Mouse (Mus musculus) gastrocnemius, adult 18-20 months (tissue): Measurements from ENCODE around the gene Golim4. TPM values are rescaled to one million over a fixed set of nuclear protein-coding genes. Genes with fewer than 3 reads are reported as not detected.
"Not testable (repeated sequence)": the region's sequence is repeated elsewhere in the genome, so short reads cannot be mapped to it uniquely, and the experiment has no call there.

Source experiments
- DNase-seq: peaks from one replicate; pipeline ENCODE4 v3.0.0; 2021; ENCODE audit warnings: low spot score
- long read RNA-seq, 2 experiments: library from polyadenylated mRNA; stranded (forward); transcript quantifications; one replicate each; pipeline ENCODE4 v2.0.0; 2021
- total RNA-seq, 2 experiments: library from RNA; stranded (reverse); gene quantifications; 2 replicates each; pipeline ENCODE4 v1.2.3; 2021

Gene Golim4
- 1 to 10 TPM; 5.3 to 7.5 TPM for total RNA-seq
- long read RNA-seq, experiment 1, full-length matches to known transcripts = 6 of 7 reads
- long read RNA-seq, experiment 1, partial matches to known transcripts = 1 of 7 reads
- long read RNA-seq, experiment 1, other reads (novel, unspliced or antisense) = 0 of 7 reads
- long read RNA-seq, experiment 2, full-length matches to known transcripts = 3 of 3 reads
- long read RNA-seq, experiment 2, partial matches to known transcripts = 0 of 3 reads
- long read RNA-seq, experiment 2, other reads (novel, unspliced or antisense) = 0 of 3 reads

DNA sequence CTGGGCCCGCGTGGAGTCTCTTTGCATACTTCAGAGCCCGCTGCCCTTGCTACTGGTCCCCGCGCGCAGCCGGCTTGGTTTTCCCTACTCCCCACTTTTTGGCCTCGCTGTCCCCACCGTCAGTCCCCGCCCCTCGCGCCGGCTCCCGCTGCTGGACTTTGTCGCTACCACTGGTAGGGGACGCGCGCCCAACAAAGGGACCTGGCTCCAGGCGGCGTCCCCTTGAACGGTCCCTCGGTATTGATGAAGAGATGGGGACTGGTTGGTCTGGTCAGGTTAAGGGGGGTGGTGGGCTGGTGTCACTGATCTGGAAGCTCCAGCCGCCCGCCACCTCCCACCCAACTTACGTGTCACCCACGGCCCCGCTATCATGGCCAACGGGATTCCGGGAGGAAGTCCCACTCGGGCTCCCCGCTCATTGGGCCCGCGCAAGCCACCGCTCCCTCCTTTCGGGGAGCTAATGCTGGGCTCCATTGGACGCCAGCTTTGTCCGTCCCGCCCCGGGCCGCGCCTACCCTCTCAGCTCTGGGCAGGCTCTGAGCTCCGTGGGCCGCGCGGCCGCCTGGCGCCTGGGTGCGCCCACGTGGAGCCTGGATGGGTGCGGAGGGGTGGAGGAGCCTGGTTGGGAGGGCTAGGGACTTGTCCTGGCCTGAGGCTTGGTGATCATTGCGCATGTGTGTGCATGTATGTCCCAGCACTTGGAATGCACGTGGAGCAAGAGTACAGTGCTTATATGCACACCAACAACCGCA lies at the start of gene Golim4:
Gene Golim4 (minus strand): TSS at position 399 of the 752 bp plus-strand sequence.
- peak; percentile 90 for DNase-seq

DNA sequence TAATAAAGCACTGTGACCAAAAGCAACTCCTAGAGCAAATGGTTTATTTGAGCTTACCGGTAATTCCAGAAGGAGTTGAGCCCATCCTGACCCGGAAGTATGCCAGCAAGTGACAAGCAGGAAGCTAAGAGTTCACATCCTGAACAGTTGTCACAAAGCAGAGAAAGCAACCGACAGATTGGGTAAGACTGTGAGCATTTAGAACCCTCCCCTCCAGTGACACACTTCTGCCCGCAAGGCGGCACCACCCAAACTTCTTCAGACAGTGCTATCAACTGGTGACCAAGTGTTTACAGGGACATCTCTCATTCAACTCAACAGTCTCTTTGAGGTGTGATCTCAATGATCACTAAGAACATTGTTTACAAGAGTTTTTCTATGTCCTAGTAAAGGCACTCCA lies 48.9 kb upstream of the Golim4 start:
- no peak for DNase-seq

DNA sequence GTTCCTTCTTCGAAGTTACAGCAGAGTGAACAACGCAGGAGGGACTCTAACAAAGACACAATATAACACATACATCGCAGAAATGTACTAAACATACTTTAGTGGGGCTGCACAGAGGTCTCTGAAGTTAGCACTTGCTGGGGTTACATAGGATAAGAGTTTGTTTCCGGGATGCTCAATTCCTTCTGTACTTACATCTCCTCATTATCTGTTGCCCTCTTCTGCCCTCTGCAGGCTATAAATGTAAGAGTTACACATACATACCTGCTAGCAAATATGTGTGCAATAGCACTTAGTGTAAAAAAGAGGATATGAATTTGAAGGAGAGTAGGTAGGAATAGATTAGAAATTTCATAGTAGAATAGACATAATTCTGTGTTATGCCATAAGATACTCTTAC lies 44.4 kb upstream of the Golim4 start:
- DNase-seq = peak; percentile 16

DNA sequence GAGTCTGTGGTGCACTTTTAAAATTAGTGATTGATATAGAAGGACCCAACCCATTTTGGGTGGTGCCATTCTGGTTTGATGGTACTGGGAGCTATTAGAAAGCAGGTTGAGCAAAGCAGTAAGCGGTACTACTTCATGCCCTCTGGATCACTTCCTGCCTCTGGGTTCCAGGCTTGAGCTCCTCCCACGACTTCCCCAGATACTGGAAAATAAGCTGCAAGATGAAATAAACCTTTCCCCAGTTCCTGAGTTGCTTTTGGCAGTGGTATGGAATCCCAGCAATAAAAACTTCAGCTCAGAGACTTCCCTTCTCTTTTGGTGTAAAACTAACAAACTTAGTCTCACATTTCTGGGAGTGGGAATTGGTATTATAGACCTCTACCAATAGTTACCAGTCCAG lies 43.7 kb upstream of the Golim4 start:
- no peak for DNase-seq

DNA sequence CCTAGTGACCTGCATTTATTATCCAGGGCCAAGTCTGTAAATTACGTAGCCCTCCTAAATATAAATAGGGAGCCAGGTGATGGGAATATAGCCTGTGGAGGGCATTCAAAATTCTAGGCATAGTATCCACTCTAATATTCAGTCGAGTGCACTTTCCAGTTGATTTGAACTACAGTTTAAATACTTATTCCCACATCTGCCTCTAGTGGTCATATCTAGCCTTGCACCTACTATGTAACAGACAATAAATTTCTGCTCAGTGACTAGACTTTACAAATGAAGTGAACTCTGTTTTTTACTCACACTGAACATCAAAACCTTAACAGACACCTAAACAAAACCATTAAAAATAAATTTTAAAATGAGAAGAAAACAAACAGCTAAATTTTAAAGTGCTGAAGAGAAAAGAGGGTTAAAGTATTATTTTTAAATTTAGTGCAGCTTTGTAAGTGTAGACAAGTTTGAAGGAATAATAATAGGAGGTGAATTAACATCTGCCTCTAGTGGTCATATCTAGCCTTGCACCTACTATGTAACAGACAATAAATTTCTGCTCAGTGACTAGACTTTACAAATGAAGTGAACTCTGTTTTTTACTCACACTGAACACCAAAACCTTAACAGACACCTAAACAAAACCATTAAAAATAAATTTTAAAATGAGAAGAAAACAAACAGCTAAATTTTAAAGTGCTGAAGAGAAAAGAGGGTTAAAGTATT lies 24.4 kb upstream of the Golim4 start:
- peak; percentile 3 for DNase-seq

DNA sequence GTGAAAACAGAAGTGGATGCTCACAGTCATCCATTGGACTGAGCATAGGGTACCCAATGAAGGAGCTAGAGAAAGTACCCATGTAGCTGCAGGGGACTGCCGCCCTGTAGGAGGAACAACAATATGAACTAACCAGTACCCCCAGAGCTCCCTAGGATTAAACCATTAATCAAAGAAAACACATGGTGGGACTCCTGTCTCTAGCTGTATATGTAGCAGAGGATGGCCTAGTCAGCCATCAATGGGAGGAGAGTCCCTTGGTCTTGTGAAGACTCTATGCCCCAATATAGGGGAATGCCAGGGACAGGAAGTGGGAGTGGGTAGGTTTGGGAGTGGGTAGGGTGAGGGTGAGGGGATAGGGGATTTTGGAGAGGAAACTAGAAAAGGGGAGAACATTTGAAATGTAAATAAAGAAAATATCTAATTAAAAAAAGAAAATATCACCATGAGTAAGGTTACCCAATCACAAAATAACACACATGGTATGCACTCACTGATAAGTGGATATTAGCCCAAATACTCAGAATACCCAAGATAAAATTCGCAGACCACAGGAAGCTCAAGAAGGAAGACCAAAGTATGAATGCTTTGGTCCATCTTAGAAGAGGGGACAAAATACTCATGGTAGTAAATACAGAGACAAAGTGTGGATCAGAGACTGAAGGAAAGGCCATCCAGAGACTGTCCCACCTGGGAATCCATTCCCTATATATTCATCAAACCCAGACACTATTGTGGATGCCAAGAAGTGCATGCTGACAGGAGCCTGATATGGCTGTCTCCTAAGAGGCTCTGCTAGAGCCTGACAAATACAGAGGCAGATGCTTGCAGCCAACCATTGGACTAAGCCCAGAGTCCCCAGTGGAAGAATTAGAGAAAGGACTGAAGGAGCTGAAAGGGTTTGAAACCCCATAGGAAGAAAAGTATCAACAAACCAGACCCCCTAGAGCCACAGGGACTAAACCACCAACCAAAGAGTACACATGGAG lies 6.3 kb upstream of the Golim4 start:
- not testable (repeated sequence) for DNase-seq

DNA sequence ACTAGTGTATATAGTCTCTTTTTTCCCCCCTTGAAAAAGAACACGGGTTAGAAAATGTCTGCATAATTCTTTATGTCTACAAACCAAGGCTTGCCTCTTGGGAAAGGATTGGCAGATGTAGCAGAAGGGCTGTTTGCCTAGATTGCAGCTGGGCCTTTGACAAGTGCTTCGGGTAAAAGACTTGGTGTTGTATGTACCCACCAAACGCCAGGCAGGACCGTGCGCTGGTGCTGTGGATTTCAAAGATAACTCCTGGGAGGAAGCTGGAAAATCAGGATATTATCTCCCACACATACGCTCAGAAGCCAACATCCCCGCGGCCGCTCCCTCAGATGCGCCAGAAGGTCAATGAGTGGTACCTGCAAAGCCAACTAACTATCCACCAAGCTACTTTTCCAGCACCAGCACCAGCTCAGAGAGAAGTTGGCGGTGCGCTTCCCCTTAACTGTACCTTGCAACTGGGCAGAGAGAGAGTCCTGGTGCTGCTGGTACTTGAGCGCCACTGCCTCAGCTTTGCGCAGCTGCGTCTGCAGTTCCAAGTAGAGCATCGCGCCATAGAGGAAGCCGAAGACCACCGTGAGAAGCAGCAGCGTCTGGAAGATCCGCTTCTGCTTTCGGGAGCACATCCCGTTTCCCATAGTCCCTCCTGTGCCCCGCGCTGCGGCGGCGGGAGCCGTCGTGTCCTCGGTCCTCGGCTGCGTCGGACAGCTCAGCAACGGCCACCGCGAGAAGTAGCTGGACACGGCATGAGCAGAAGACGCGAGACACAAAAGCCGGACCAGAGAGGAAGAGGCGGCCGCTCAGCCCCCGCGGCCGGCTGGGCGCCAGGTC lies 873 bp downstream of the Golim4 start:
- no peak for DNase-seq

DNA sequence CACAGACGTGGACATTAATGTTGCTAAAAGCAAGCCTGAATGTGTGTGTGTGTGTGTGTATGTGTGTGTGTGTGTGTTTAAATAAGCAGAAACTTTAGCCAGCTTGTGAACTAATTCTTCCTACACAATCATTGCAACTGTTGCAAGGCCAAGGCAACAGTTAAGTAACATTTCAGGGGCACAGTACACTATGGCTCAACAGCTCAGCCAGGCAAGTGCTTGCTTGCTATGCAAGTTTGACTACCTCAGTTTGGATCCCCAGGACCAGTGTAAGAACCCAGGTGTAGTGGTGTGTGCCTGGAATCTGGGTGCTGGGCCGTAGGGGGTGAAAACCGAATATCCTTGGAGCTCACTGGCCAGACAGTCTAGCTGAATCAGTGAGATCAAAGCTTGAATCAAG lies 2.6 kb downstream of the Golim4 start:
- no peak for DNase-seq

DNA sequence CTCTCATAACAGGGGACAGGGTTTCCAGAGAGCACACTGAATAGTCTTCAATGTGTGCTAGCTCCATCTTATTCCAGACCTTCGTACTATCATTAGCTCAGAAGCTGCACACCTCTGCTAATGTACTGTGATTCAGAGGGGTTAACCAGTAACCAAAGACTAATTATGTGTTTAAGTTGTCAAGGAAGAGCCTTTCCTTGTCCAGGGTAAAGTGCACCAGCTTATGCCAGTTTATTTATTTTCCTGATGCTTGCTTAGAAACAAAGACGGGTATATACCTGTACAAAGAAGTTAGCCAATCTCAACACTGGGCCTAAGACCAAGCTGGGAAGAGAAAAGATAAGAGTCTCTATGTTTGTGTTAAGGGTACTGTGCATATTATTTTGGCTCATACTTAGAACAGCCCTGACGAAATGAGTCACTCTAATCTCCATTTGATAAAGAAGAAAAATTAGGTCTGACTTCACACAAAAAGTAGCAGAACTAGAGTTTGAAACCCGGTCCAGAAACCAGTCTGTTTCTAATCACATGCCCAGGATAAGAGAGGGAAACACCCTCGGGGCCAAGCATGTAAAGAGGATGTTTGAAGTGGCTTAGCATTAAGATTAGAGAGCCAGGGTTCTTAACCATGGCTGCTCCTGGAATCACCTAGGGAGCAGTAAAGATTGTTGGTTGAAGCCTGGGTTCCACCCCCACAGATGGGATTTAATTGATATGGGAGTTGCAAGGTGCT lies 4.3 kb downstream of the Golim4 start:
- no peak for DNase-seq

DNA sequence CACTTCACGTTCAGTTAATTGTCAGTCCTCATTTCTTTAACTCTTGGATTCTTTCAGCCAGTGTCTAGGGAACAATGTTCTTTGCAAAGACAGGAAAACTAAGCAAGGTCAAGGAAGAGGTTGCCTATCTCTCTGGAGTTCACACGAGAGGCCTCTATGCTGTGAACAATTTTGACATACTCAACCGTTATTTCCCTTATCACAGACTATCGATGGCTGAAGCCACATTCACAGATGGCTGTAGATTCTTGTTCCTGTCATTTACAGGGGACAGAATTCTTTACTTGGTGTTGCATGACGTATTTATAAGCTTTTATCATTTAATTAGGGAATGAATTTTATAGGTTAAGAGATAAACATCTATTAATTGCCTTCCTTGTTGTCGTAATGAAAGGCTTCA lies 5.9 kb downstream of the Golim4 start:
- DNase-seq = no peak

DNA sequence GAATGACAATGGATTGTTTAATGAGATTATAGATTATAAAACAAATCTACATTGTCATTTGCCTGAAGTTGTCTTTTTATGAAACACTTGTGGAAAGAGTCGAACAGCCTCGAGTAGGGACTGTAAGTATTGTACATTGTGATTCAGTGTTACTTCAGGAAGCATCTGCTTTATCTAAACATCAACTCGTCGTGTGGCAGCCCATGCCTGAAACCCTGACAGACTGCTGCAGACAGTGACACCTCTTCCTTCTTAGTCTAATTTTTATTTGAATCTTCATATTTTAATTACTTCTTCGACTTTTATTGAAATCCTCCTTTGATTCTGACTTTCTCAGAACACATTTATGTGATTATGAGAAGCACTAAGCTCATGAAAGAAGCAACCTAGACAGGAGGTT lies 7.4 kb downstream of the Golim4 start:
- no peak for DNase-seq

DNA sequence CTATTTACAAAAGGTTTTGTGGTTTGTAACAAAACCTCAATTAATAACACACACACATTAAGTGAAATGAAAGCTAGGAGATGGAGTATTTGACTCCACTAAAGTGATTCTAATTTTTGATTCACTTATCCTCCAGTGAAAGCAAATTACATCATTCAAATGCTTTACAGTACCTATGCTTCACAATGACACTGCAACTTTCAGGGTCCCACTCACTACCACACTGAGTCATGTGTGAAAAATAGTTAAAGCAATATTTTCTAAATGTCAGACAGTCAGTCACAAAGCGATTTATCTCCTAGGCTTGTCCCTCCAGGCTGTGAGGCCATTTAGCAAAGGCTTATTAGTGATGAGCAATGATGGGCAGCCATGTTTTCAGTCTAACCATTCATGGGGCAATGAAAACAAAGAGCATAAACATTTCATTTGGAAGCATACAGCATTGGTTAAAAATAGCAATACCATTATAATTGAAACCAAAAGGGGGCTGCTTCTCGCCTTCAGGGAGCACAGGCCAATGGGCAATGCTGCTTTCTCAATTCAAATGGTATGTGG lies 8.1 kb downstream of the Golim4 start:
- DNase-seq = no peak

DNA sequence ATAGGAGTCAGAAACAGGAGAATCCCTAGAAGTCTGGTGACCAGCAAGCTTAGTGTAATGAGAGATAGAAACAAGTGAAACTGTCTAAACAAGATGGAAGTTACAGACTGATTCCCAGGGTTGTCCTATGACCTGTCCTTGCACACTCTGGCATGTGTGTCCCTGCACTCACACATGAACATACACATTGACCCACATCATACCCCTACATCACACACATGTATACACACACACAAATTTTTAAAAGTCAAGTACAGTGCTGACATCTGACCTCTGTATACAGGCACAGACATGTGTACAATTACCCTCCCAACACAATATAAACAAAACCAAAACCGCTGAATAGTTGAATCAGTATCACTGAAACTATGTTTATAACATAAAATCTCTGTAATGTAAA lies 8.7 kb downstream of the Golim4 start:
- DNase-seq = no peak

DNA sequence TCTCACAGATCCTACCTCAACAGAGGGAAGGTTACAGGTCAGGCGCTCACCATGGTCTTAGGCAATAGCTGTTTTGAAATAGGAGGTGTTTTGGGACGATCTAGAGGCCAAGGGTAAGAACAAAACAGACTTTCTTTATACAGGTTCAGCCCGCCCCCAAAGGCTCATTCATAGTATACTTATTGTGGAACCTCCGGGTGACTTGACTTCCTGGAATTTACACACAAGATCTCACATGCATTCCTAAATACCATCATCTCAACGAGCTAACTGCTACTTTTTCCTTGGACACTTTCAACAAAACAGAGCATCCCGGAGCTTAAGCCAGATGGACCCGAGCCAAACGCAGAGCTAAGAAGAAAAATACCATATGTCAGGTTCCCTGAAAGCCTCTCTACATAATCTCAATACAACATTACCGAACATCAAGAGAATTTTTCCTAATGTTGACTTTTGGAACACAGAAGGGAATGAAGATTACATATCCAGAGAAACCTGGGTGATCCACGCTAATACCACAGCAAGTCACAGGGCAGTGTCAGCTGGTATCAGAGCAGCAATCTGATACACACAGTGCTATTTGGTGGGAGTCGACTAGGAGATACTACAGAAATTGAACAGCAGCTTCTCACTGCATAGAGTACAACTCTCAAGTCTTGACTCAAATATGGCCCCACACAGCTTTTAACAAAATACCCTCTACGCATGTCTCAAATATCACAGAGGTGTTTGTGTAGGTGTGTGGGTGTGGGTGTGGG lies 14.3 kb downstream of the Golim4 start:
- DNase-seq = no peak

DNA sequence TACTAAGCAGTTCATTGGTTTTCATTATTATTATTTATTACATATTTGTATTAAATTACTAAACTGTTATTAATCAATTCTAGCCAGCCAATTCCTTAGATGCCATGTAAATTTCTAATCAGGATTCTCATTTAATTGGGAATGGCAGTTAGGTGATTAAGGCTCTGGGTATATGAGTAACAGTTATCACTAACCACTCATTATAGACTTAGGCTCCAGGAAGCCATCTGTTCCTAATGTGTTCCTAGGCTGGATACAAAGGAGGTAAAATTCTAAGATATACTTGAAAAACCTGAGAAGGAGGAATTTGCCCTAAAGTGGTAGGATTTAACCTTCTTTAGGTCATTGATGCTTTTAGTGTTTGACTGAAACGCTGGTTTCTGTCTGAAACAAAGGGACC lies 14.9 kb downstream of the Golim4 start:
- no peak for DNase-seq

DNA sequence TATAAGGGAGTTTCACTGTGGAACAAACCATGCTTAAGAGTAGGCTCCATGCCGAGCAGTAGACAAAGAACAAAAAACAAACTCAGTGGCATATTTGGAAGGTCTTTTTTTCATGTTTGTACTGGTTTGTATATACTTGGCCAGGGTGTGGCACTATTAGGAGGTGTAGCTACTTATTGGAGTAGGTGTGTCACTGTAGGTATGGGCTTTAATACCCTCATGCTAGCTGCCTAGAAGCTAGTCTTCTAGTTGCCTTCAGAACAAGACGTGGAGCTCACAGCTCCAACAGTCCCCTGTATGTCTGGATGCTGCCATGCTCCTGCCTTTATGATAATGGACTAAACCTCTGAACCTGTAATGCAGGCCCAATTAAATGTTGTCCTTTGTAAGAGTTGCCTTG lies 20.6 kb downstream of the Golim4 start:
- DNase-seq = no peak

DNA sequence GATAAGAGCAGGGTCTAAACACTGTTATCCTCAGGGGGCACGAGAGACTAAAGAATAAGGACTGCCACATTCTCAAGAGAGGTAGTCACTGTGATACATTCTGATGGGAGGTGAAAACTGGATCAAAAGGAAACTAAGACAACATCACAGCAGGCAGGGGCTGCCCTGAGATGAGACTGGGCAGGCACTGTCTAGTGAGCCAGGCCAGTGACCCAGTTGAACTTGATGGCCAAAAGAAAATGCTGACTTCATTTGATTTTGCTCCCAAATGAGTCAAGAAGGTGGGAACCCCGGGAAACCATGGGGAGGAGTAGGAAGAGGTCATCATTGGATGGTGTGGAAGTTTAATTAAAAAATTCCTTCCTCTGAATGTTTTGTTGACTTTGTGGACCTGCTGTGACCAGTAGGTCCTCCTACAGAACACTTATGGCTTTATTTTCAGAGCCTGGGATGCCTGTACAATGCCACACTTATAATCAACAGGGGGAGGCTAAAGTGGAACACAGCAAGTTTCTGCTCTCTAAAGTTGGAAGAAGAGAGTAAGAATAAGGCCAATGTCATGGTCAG lies 26.0 kb downstream of the Golim4 start:
- DNase-seq = no peak

DNA sequence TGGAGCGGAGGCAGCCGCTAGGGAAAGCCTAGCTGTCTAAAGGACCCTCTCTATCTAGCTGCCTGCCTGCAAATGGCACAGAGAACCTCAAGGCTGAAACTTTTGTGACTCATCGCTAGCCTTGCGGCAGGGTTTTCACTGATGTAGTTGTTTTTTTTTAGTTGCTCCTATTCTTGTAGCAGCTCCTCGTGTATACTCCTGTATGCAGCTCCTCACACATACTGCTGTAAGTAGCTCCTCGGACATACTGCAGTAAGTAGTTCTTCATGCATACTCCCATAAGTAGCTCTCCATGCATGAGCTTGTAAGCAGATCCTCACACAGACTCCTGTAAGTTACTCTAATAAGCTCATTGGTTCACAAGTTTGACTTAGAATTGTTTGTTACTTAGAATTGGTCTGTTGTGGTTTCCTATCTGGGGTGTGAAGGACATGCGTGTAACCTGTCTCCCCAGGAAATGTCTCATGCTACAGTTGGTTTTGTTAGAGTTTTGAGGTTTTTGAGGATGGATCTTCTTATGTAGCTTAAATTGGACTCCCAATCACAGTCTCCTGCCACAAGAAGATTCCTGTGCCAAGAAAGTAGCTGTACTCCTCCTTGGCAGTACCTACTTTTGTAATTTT lies 26.7 kb downstream of the Golim4 start:
- no peak for DNase-seq
